Mouse (Mus musculus) spleen, embryonic (tissue): ENCODE data around the gene Cul9.
"Not testable (repeated sequence)": the region's sequence is repeated elsewhere in the genome, so short reads cannot be mapped to it uniquely, and the experiment has no call there.

Source experiments
- CTCF ChIA-PET: fragments of 350-600 bp; sonication (Branson Sonifier 250); formaldehyde crosslinking; loops from one replicate; lab custom pipeline; 2022; lab: Charles Lee

Gene Cul9

GRCm38 (mm10) chr17:46503847-46504638 is 42.1 kb downstream of the Cul9 start:
- CTCF ChIA-PET, result no interaction called here

- CTCF ChIA-PET, result no interaction called here
Measured at GRCm38 (mm10) chr17:46502775-46503174, 43.4 kb downstream of the Cul9 start.

- CTCF ChIA-PET, result no interaction called here
Measured at GRCm38 (mm10) chr17:46497956-46498355, 48.2 kb downstream of the Cul9 start.

- CTCF ChIA-PET, result no interaction called here
Measured at GRCm38 (mm10) chr17:46496623-46497434, 49.4 kb downstream of the Cul9 start, which contains the start of gene Dnph1. Gene Dnph1, plus strand, starts transcription at chr17:46496711.

GRCm38 (mm10) chr17:46496081-46496480 is 50.1 kb downstream of the Cul9 start:
- CTCF ChIA-PET, result not testable (repeated sequence)

GRCm38 (mm10) chr17:46495486-46495885 is 50.7 kb downstream of the Cul9 start:
- CTCF ChIA-PET, result no interaction called here

GRCm38 (mm10) chr17:46487431-46487830 is 58.8 kb downstream of the Cul9 start, which contains the start of gene Ttbk1:
Gene Ttbk1, minus strand, starts transcription at chr17:46487675.
- CTCF ChIA-PET, result no interaction called here

GRCm38 (mm10) chr17:46486995-46487394 is 59.2 kb downstream of the Cul9 start:
- CTCF ChIA-PET, result interaction anchor here (0.5 kb wide), 1 partner anchor 75 kb away, joined by 3 read pairs; no protein-coding TSS in a partner anchor

GRCm38 (mm10) chr17:46484461-46484875 is 61.7 kb downstream of the Cul9 start:
- CTCF ChIA-PET, result no interaction called here

- CTCF ChIA-PET, result no interaction called here
Measured at GRCm38 (mm10) chr17:46484021-46484431, 62.2 kb downstream of the Cul9 start.

- CTCF ChIA-PET, result no interaction called here
Measured at GRCm38 (mm10) chr17:46483561-46484001, 62.6 kb downstream of the Cul9 start.

GRCm38 (mm10) chr17:46477286-46477685 is 68.9 kb downstream of the Cul9 start:
- CTCF ChIA-PET, result no interaction called here

GRCm38 (mm10) chr17:46476601-46477000 is 69.6 kb downstream of the Cul9 start:
- CTCF ChIA-PET, result no interaction called here

- CTCF ChIA-PET, result no interaction called here
Measured at GRCm38 (mm10) chr17:46467830-46468229, 78.4 kb downstream of the Cul9 start.

- CTCF ChIA-PET, result no interaction called here
Measured at GRCm38 (mm10) chr17:46462226-46462625, 84.0 kb downstream of the Cul9 start.

- CTCF ChIA-PET, result interaction anchor here (0.5 kb wide), 1 partner anchor 44 kb away, joined by 4 read pairs; no protein-coding TSS in a partner anchor
Measured at GRCm38 (mm10) chr17:46461347-46461746, 84.8 kb downstream of the Cul9 start.

GRCm38 (mm10) chr17:46460673-46461072 is 85.5 kb downstream of the Cul9 start:
- CTCF ChIA-PET, result no interaction called here

- CTCF ChIA-PET, result no interaction called here
Measured at GRCm38 (mm10) chr17:46458439-46458838, 87.7 kb downstream of the Cul9 start.

GRCm38 (mm10) chr17:46457791-46458190 is 88.4 kb downstream of the Cul9 start:
- CTCF ChIA-PET, result interaction anchor here (1.0 kb wide), 1 partner anchor 86 kb away, joined by 3 read pairs; no protein-coding TSS in a partner anchor

GRCm38 (mm10) chr17:46455110-46455691 is 91.0 kb downstream of the Cul9 start:
- CTCF ChIA-PET, result no interaction called here

- CTCF ChIA-PET, result interaction anchor here (0.6 kb wide), 1 partner anchor 1093 kb away, joined by 5 read pairs; no protein-coding TSS in a partner anchor
Measured at GRCm38 (mm10) chr17:46454539-46454938, 91.6 kb downstream of the Cul9 start.

- CTCF ChIA-PET, result interaction anchor here (0.6 kb wide), 1 partner anchor 1094 kb away, joined by 5 read pairs; no protein-coding TSS in a partner anchor
Measured at GRCm38 (mm10) chr17:46453970-46454411, 92.2 kb downstream of the Cul9 start.
